Mouse (Mus musculus) cerebellum, adult 8-10 months (tissue): ENCODE data around the gene Sned1.
"Not testable (repeated sequence)": the region's sequence is repeated elsewhere in the genome, so short reads cannot be mapped to it uniquely, and the experiment has no call there.

Experiments used
- DNase-seq: peaks from one replicate; pipeline ENCODE4 v3.0.0; 2022

The Sned1 gene

GRCm38 (mm10) chr1:93235576-93236544 lies at the start of gene Sned1:
Gene Sned1 (plus strand): TSS chr1:93235841.
- DNase-seq: peak; percentile 79

GRCm38 (mm10) chr1:93190726-93191305 lies 44.8 kb upstream of the Sned1 start:
- DNase-seq: no peak

GRCm38 (mm10) chr1:93194961-93195360 lies 40.7 kb upstream of the Sned1 start:
- no peak for DNase-seq

- DNase-seq: not testable (repeated sequence)
Observed at GRCm38 (mm10) chr1:93197454-93197853, 38.2 kb upstream of the Sned1 start.

GRCm38 (mm10) chr1:93197916-93198315 lies 37.7 kb upstream of the Sned1 start:
- no peak for DNase-seq

GRCm38 (mm10) chr1:93206277-93206970 lies 29.2 kb upstream of the Sned1 start:
- no peak for DNase-seq

- DNase-seq: no peak
Observed at GRCm38 (mm10) chr1:93207536-93208064, 28.0 kb upstream of the Sned1 start.

- DNase-seq: no peak
Observed at GRCm38 (mm10) chr1:93210213-93210641, 25.4 kb upstream of the Sned1 start.

- DNase-seq: no peak
Observed at GRCm38 (mm10) chr1:93211019-93211418, 24.6 kb upstream of the Sned1 start.

- no peak for DNase-seq
Observed at GRCm38 (mm10) chr1:93211549-93212220, 24.0 kb upstream of the Sned1 start.

- DNase-seq: no peak
Observed at GRCm38 (mm10) chr1:93212441-93212840, 23.2 kb upstream of the Sned1 start.

- DNase-seq: no peak
Observed at GRCm38 (mm10) chr1:93214612-93215011, 21.0 kb upstream of the Sned1 start.

GRCm38 (mm10) chr1:93216839-93217497 lies 18.7 kb upstream of the Sned1 start:
- no peak for DNase-seq

GRCm38 (mm10) chr1:93217530-93217929 lies 18.1 kb upstream of the Sned1 start:
- no peak for DNase-seq

- DNase-seq: no peak
Observed at GRCm38 (mm10) chr1:93220776-93221175, 14.9 kb upstream of the Sned1 start.

- DNase-seq: no peak
Observed at GRCm38 (mm10) chr1:93223972-93224371, 11.7 kb upstream of the Sned1 start.

- DNase-seq: no peak
Observed at GRCm38 (mm10) chr1:93225226-93225625, 10.4 kb upstream of the Sned1 start.

- DNase-seq: no peak
Observed at GRCm38 (mm10) chr1:93225731-93226520, 9.7 kb upstream of the Sned1 start.

GRCm38 (mm10) chr1:93227303-93227975 lies 8.2 kb upstream of the Sned1 start:
- DNase-seq: peak; percentile 37

GRCm38 (mm10) chr1:93227976-93228365 lies 7.7 kb upstream of the Sned1 start:
- no peak for DNase-seq

- no peak for DNase-seq
Observed at GRCm38 (mm10) chr1:93229221-93229620, 6.4 kb upstream of the Sned1 start.
